Mouse (Mus musculus) natural killer cell, adult 2 months (primary cell): ENCODE measurements around the gene Cd8a.
"Not testable (repeated sequence)": the region's sequence is repeated elsewhere in the genome, so short reads cannot be mapped to it uniquely, and the experiment has no call there.

Source experiments
- DNase-seq, 2 experiments: peaks; one replicate each; pipeline ENCODE4 v3.0.0; 2022; ENCODE audit warnings: low spot score in 2 of 2

The Cd8a gene

GRCm38 (mm10) chr6:71373249-71373775 lies at the start of gene Cd8a:
Cd8a (plus strand) TSS chr6:71373427.
- DNase-seq: no peak

DNA sequence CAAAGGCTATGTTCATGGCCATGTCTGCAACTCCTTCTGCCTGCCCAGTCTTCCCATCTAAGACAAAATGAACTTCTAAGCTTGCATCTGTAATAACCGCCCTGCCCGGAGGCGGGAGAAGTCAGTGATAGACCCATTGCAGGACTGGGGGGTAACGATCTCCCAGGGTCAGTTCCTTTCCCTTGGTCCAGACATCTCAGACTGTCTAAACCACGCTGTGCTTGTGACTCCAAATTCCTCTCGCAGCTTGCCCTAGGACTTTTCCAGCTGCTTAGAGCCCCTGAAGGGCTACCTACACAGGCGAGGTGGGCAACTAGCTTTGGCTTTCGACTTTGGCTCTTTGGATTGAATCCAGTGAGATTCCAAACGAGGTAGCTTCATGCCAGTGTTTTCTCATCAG lies 48.4 kb upstream of the Cd8a start:
- no peak for DNase-seq

GRCm38 (mm10) chr6:71329881-71330280 lies 43.3 kb upstream of the Cd8a start:
- no peak for DNase-seq

- DNase-seq: no peak
These were observed 42.7 kb upstream of the Cd8a start for GRCm38 (mm10) chr6:71330486-71330885.

- DNase-seq: not testable (repeated sequence)
These were observed 41.7 kb upstream of the Cd8a start for GRCm38 (mm10) chr6:71331491-71331890.

- DNase-seq: no peak
These were observed 40.8 kb upstream of the Cd8a start for GRCm38 (mm10) chr6:71332236-71332965.

DNA sequence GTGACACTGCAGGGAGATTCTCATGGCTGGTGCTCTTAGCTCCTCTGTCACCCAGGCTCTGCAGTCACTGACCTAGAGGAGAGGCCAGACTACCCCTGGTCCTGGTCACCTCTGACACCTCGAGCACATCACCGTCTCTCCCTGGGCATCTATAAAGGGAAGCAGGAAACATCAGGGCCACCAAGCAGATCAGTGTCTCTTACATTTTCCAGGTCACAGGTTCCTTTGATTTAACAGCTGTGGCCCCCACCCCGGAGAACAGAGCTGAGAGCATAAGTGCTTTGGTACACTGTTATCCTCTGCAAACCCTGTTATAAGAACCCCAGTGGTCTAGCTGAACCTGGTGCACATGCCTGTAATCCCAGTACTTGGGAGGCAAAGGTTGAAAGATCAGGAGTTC lies 40.2 kb upstream of the Cd8a start:
- no peak for DNase-seq

- DNase-seq: no peak
These were observed 39.5 kb upstream of the Cd8a start for GRCm38 (mm10) chr6:71333578-71334273.

- no peak for DNase-seq
These were observed 35.6 kb upstream of the Cd8a start for GRCm38 (mm10) chr6:71337666-71338065.

- no peak for DNase-seq
These were observed 34.3 kb upstream of the Cd8a start for GRCm38 (mm10) chr6:71338941-71339340.

DNA sequence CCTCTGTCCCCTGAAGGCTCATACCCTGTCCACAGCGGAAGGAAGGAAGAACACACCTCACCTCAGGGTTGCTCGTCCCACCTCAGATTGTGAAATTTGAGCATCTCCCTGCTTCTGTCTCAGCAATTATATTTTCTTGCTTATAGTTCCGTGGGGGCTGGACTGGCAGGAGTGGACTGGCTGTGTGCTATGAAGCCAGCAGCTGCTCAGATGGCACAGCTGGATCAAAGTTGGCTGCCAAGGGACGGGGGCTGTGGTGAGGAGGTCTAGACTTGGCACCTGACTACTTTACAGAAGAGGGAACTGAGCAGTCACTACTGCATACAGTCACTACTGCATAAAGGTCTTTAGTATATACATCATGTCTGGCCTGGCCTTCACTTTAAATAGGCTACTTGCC lies 33.9 kb upstream of the Cd8a start:
- no peak for DNase-seq

GRCm38 (mm10) chr6:71341179-71341578 lies 32.0 kb upstream of the Cd8a start:
- DNase-seq: no peak

- DNase-seq: no peak
These were observed 25.2 kb upstream of the Cd8a start for GRCm38 (mm10) chr6:71348006-71348405.

DNA sequence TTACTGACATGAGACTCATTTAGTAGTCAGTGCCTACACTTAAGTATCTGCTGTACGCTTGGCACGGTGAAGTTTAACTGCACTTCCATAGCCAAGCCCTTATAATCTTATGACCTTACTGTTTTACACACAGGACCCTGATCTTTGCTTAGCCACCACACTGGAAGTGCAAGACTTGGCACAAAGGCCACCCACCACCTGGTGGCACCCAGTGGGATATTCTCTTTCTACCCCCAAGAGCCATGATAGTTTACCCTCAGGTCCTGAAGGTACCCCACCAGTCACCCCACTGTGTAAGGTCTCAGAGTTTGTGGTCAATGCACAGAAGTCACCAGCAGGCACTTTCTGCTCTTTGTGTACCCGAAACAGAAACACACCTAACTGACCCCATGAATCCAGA lies 22.0 kb upstream of the Cd8a start:
- no peak for DNase-seq

DNA sequence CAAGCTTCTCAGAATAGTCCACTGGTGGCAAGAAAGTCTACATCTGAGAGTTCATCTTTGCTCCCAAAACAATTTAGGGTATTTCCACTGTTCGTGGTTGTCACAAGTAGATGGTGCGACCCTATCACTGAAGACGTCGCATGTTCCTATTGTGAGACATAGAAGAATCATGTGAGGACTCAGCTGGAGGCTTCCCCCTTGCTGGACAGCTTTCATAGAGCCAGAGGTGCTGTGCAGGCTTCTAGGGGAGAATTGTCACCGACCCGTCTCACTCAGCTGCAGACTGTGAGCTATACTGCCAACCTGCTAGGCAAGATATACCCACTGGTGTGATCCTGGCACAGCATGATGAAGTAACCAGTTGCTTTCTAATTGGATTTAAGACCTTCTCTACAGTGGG lies 21.0 kb upstream of the Cd8a start:
- DNase-seq: no peak

- no peak for DNase-seq
These were observed 20.3 kb upstream of the Cd8a start for GRCm38 (mm10) chr6:71352866-71353427.

- DNase-seq: no peak
These were observed 19.5 kb upstream of the Cd8a start for GRCm38 (mm10) chr6:71353722-71354121.

GRCm38 (mm10) chr6:71357493-71357892 lies 15.7 kb upstream of the Cd8a start:
- no peak for DNase-seq

DNA sequence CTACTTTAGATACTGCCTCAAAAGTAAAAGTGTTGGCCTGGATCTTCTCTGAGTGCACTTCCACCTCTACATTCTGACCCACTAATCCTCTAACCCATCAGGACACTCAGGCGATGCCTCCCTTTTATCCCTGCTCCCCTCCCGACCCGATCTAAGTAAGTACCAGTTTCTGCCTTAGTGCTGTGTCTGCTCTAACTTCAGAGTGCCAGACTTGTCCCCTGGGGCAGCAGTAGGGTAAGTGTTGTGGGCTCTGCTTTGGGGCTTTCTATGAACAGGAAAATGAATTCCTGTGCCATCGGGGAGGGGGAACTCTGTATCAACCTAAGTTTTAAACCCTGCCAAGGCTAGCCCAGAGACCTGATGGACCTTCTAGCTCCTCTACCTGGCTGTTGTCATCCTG lies 13.0 kb upstream of the Cd8a start:
- DNase-seq: no peak

DNA sequence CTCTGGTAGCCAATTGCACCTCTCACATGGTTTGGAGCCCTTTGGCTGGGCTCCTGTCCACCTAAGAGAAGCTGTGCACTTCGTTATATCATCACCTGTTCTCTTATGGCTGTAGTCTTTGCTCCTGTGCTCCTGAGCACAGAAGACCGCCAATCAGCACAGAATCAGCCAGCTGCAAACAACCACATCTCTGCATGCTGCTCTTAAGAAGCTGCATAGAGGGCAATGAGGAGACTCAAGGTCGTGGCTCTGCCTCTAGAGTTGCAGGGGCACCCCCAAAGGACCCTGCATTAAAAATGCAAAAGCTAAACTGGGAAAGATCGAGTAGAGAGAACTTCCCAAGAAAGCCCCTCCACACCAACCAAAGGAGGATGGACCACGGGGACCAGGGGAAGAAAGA lies 12.5 kb upstream of the Cd8a start:
- no peak for DNase-seq

DNA sequence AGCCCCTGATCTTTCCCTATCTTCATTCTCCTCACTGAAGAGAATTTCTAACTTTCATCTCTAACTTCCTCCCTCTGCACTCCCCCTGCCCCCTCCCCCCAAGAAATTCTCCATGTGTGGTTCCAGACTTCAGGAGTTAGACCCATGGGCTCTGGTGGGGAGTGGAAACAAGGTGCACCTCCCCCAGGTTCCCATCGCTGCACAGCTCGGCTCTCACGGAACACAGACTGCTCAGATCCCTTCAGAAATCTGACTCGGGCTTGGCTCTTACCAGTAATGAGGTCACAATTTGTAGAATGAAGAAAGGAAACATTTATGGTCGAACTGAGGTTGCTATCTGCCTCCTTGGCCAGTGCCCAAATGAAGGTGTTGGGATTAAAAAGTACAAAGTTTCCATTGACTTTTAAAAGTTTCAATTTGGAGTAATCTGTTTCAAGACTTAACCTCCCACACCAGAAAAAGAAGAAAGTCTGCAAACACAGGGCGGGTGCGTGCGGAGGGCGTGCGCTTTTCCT lies 12.0 kb upstream of the Cd8a start:
- DNase-seq: no peak

DNA sequence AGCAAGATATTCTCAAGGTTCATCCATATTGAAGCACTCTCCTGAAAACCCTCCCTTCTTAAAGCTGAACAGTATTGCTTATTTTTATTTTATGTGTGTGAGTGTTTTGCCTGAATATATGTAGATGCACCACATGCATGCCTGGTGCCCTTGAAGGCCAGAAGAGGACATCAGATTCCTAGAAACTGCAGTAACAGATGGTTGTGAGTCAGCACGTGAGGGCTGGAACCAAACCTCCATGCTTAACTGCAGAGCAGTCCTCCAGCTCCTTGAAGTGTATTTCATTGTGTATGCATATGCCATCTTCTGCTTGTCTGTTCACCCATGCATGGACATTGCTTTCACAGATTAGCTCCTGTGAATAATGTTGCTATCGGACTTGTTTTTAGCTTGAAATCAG lies 9.2 kb upstream of the Cd8a start:
- DNase-seq: no peak

GRCm38 (mm10) chr6:71369416-71369815 lies 3.8 kb upstream of the Cd8a start:
- no peak for DNase-seq
